17 mouse cellular contexts compared by ENCODE assay signal in the genomic region with DNA sequence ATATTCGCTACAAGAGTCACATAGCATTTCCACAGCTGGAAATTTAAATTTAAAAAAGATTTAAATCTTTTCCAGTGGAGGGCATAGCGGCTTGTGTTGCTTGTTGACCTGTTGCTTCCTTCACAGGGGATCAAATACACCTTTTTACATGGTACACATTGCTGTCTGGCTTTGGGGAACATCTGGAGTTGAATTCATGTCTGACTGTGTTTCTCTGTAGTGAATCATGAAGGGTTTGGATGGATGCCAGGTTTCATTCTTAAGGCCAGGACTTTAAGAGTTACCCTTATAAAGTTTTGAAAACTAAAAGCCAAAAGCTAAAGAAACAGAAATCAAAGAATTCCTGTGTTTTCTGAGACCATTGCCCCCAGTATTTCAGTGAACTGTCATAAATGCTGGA.
DNase-seq lines count a peak whose midpoint lies in the region; ATAC-seq and TF ChIP-seq lines count a peak whose summit lies in the region.
"Had no signal": no experiment of that assay in that cellular context is flagged by ENCODE, and none has a peak within 500 bp of the region (broad histone marks: within the 10 kb centered on the region; RNA-seq: fewer than 3 reads in every experiment).

No protein-coding gene starts in this region.

- ATAC-seq in kidney, postnatal 0 days (replicated peaks; ENCODE audit: low FRiP score, low read depth): no peak
- no peak for ATAC-seq in kidney, embryonic 14.5 days (ENCODE audit: low FRiP score, low TSS enrichment)
- peak; percentile 57; the same call in 1 of the 2 replicates for ATAC-seq in limb, embryonic 14.5 days (ENCODE audit: low FRiP score, low read depth)
- ATAC-seq: forebrain, embryonic 15.5 days; hindbrain, embryonic 16.5 days; inflammation-experienced regulatory T-cells, adult 6 months had no signal

- H3K9me3 ChIP-seq in kidney, postnatal 0 days (replicated peaks; ENCODE audit: low read length): no peaks in the 10 kb centered on the region
- H3K9me3 ChIP-seq in kidney, embryonic 14.5 days (ENCODE audit: control insufficient read depth, low read length): no peaks in the 10 kb centered on the region
- H3K9me3 ChIP-seq in limb, embryonic 14.5 days (ENCODE audit: control insufficient read depth, low read length): no peaks in the 10 kb centered on the region
- H3K9me3 ChIP-seq: embryonic facial prominence, embryonic 13.5 days; forebrain, embryonic 15.5 days; heart, embryonic 13.5 days; hindbrain, embryonic 12.5 days had no signal

- H3K9ac ChIP-seq in kidney, postnatal 0 days (ENCODE audit: low read depth, low read length): no peak overlapping the region
- no peak overlapping the region for H3K9ac ChIP-seq in kidney, embryonic 14.5 days (ENCODE audit: low read depth, low read length)
- H3K9ac ChIP-seq in limb, embryonic 14.5 days (ENCODE audit: low read depth, low read length, severe bottlenecking): no peak overlapping the region
- H3K9ac ChIP-seq: embryonic facial prominence, embryonic 13.5 days; forebrain, embryonic 15.5 days; heart, embryonic 13.5 days; hindbrain, embryonic 12.5 days had no signal

- 55% methylated on average over 2 of the region's 2 CpGs for WGBS in kidney, postnatal 0 days
- 64% methylated on average over 2 of the region's 2 CpGs for WGBS in kidney, embryonic 14.5 days
- 38% methylated on average over 2 of the region's 2 CpGs for WGBS in limb, embryonic 14.5 days

- no peaks in the 10 kb centered on the region for H3K36me3 ChIP-seq in kidney, postnatal 0 days (ENCODE audit: insufficient read depth, low read length)
- H3K36me3 ChIP-seq in kidney, embryonic 14.5 days (ENCODE audit: control insufficient read depth, insufficient read depth, low read length): no peaks in the 10 kb centered on the region
- no peaks in the 10 kb centered on the region for H3K36me3 ChIP-seq in limb, embryonic 14.5 days (ENCODE audit: control insufficient read depth, insufficient read depth, low read length)
- H3K36me3 ChIP-seq: embryonic facial prominence, embryonic 13.5 days; forebrain, embryonic 15.5 days; heart, embryonic 13.5 days; hindbrain, embryonic 12.5 days had no signal

- no peak overlapping the region for H3K27ac ChIP-seq in kidney, postnatal 0 days
- H3K27ac ChIP-seq in kidney, embryonic 14.5 days (ENCODE audit: low read depth, low read length): no peak overlapping the region
- no peak overlapping the region for H3K27ac ChIP-seq in limb, embryonic 14.5 days (replicated peaks; ENCODE audit: low read depth, low read length)
- H3K27ac ChIP-seq: embryonic facial prominence, embryonic 13.5 days; forebrain, embryonic 15.5 days; heart, embryonic 13.5 days; hindbrain, embryonic 12.5 days had no signal

- DNase-seq in kidney, postnatal 0 days (ENCODE audit: low spot score): peak; percentile 30
- peak; percentile 92 for DNase-seq in 3T3-L1 (ENCODE audit: low read depth, low spot score)
- peak; percentile 49 for DNase-seq in adipocyte (ENCODE audit: low spot score)
- DNase-seq in limb, embryonic 14.5 days (ENCODE audit: low spot score): peak; percentile 75
- no peak for DNase-seq in MN1 (ENCODE audit: low spot score)
- DNase-seq in cerebellum, adult 9-11 months: no peak
- DNase-seq: adrenal gland, postnatal 25 days; cerebellum, adult 18-20 months; gastrocnemius, postnatal 36 days; heart, postnatal 4 days had no signal

- no peak overlapping the region for H3K4me2 ChIP-seq in kidney, postnatal 0 days (ENCODE audit: low read length)
- H3K4me2 ChIP-seq in kidney, embryonic 14.5 days (replicated peaks; ENCODE audit: low read depth, low read length): no peak overlapping the region
- no peak overlapping the region for H3K4me2 ChIP-seq in limb, embryonic 14.5 days (replicated peaks; ENCODE audit: low read depth, low read length, severe bottlenecking)
- H3K4me2 ChIP-seq: embryonic facial prominence, embryonic 13.5 days; forebrain, embryonic 15.5 days; heart, embryonic 13.5 days; hindbrain, embryonic 12.5 days had no signal

- TF ChIP-seq POLR2A in limb, embryonic 14.5 days (IDR thresholded peaks at IDR 0.05; ENCODE audit: borderline replicate concordance, extremely low read depth, insufficient read depth, insufficient read length): no peak

- no peaks in the 10 kb centered on the region for H3K4me1 ChIP-seq in kidney, postnatal 0 days (replicated peaks; ENCODE audit: insufficient read depth, low read length)
- no peaks in the 10 kb centered on the region for H3K4me1 ChIP-seq in kidney, embryonic 14.5 days (ENCODE audit: control insufficient read depth, insufficient read depth, low read length)
- peaks cover 13% of the 10 kb centered on the region for H3K4me1 ChIP-seq in limb, embryonic 14.5 days (ENCODE audit: control insufficient read depth, insufficient read depth, low read length)
- H3K4me1 ChIP-seq: hindbrain, embryonic 12.5 days had no signal

- TF ChIP-seq CTCF in kidney, postnatal 0 days (IDR thresholded peaks at IDR 0.05; ENCODE audit: low read depth): no peak

- H3K4me3 ChIP-seq in kidney, postnatal 0 days (replicated peaks; ENCODE audit: low read depth, low read length): no peak overlapping the region
- H3K4me3 ChIP-seq in kidney, embryonic 14.5 days (ENCODE audit: low read length): no peak overlapping the region
- H3K4me3 ChIP-seq in limb, embryonic 14.5 days (replicated peaks; ENCODE audit: low read length): no peak overlapping the region
- H3K4me3 ChIP-seq: embryonic facial prominence, embryonic 13.5 days; forebrain, embryonic 15.5 days; heart, embryonic 13.5 days; hindbrain, embryonic 12.5 days had no signal

- no peaks in the 10 kb centered on the region for H3K27me3 ChIP-seq in kidney, postnatal 0 days (ENCODE audit: insufficient read depth, low read length)
- H3K27me3 ChIP-seq in kidney, embryonic 14.5 days (ENCODE audit: control insufficient read depth, insufficient read depth, low read length): no peaks in the 10 kb centered on the region
- H3K27me3 ChIP-seq in limb, embryonic 14.5 days (ENCODE audit: control insufficient read depth, insufficient read depth, low read length): no peaks in the 10 kb centered on the region
- H3K27me3 ChIP-seq: embryonic facial prominence, embryonic 13.5 days; forebrain, embryonic 15.5 days; heart, embryonic 13.5 days; hindbrain, embryonic 12.5 days had no signal

Comparison
In these comparisons a context has a peak if more than half of its experiments do, and no peak if none do; other contexts are left out.
1. DNase-seq: peak in kidney, postnatal 0 days (single experiment), 3T3-L1 (single experiment), adipocyte (single experiment) and limb, embryonic 14.5 days (single experiment); none in MN1 (single experiment) and cerebellum, adult 9-11 months (single experiment).